Mouse (Mus musculus) hindbrain, embryonic 16.5 days (tissue): ENCODE data around the gene Rxfp4. TPM values are rescaled to one million over a fixed set of nuclear protein-coding genes. Genes with fewer than 3 reads are reported as not detected.

Experiments
- ATAC-seq: fragments of 200-750 bp; cut with Nextera tagmentation; 2 replicates; pipeline ENCODE4 v1.8.0; 2017; ENCODE audit warnings: moderate TSS enrichment, moderate library complexity
- H3K27ac ChIP-seq: fragments of 300-500 bp; sonication (generic); 2 replicates; pipeline ENCODE4 v1.5.1; 2014; ENCODE audit warnings: low read depth, mild to moderate bottlenecking, control low read depth, low read length, moderate library complexity
- H3K27me3 ChIP-seq: fragments of 300-500 bp; sonication (generic); replicated peaks from 2 replicates; pipeline ENCODE4 v1.6.1; 2014; ENCODE audit warnings: low read length; ENCODE audit not compliant: control insufficient read depth, insufficient read depth
- H3K36me3 ChIP-seq: fragments of 300-500 bp; sonication (generic); 2 replicates; pipeline ENCODE4 v1.6.1; 2014; ENCODE audit warnings: mild to moderate bottlenecking, low read length, moderate library complexity, mixed read lengths; ENCODE audit not compliant: control insufficient read depth, insufficient read depth
- H3K4me1 ChIP-seq: fragments of 300-500 bp; sonication (generic); 2 replicates; pipeline ENCODE4 v1.6.1; 2014; ENCODE audit warnings: low read depth, low read length; ENCODE audit not compliant: control insufficient read depth, insufficient read depth
- H3K4me2 ChIP-seq: fragments of 300-500 bp; sonication (generic); 2 replicates; pipeline ENCODE4 v1.6.1; 2014; ENCODE audit warnings: mild to moderate bottlenecking, low read length, control low read depth, moderate library complexity
- H3K4me3 ChIP-seq: fragments of 300-500 bp; sonication (generic); 2 replicates; pipeline ENCODE4 v1.5.1; 2014; ENCODE audit warnings: mild to moderate bottlenecking, low read length, control low read depth, moderate library complexity
- H3K9ac ChIP-seq: fragments of 300-500 bp; sonication (generic); 2 replicates; pipeline ENCODE4 v1.6.1; 2014; ENCODE audit warnings: low read depth, mild to moderate bottlenecking, control low read depth, low read length, moderate library complexity
- H3K9me3 ChIP-seq: fragments of 300-500 bp; sonication (generic); 2 replicates; pipeline ENCODE4 v1.6.1; 2014; ENCODE audit warnings: mild to moderate bottlenecking, low read length, moderate library complexity; ENCODE audit not compliant: control insufficient read depth
- WGBS: fragments of 180-500 bp; shearing (Covaris S2); extraction: QIAGEN DNeasy Blood & Tissue Kit; methylation state at CpG from one replicate; pipeline ENCODE4 v1.1.7; 2014; 5-methylcytosine and 5-hydroxymethylcytosine counted together
- polyA plus RNA-seq: library from polyadenylated mRNA; unstranded; fragments of >200 nt; fragmentation: Nextera tagmentation; extraction: Ambion mirVana; gene quantifications from 2 replicates; pipeline ENCODE4 v1.2.1, GENCODE M21; 2015

The Rxfp4 gene
- polyA plus RNA-seq, 1 experiment from 2014 or later = not detected

GRCm38 (mm10) chr3:88684980-88685941 lies 32.3 kb upstream of the Rxfp4 start, which contains the start of gene Khdc4:
TSS of gene Khdc4 (plus strand) at chr3:88685803.
- Histone ChIP-seq H3K4me1 (peaks cover 21% of the 10 kb centered on the region), H3K4me3 (peak within 1 kb of the TSS; percentile 54), H3K9me3 (no peaks in the 10 kb centered on the region), H3K36me3 (peaks cover 12% of the 10 kb centered on the region), H3K4me2 (peak within 1 kb of the TSS; percentile 89), H3K27me3 (no peaks in the 10 kb centered on the region), H3K9ac (peak within 1 kb of the TSS; percentile 91), H3K27ac (peak within 1 kb of the TSS; percentile 97)
- WGBS = under 1% methylated on average over 47 of the region's 47 CpGs
- ATAC-seq = peak; percentile 99

GRCm38 (mm10) chr3:88684236-88684979 lies 31.5 kb upstream of the Rxfp4 start:
- Histone ChIP-seq H3K27ac (peak overlapping the region; percentile 97), H3K9me3 (no peaks in the 10 kb centered on the region), H3K36me3 (peaks cover 3% of the 10 kb centered on the region; the same call in 1 of the 2 replicates), H3K4me3 (peak overlapping the region; percentile 54), H3K4me1 (peaks cover 21% of the 10 kb centered on the region), H3K9ac (no peak overlapping the region), H3K27me3 (no peaks in the 10 kb centered on the region), H3K4me2 (peak overlapping the region; percentile 72)
- ATAC-seq = no peak
- WGBS = 63% methylated on average over 7 of the region's 8 CpGs

GRCm38 (mm10) chr3:88683814-88684213 lies 30.9 kb upstream of the Rxfp4 start:
- Histone ChIP-seq H3K36me3 (no peaks in the 10 kb centered on the region), H3K4me1 (peaks cover 21% of the 10 kb centered on the region), H3K27me3 (no peaks in the 10 kb centered on the region), H3K9me3 (no peaks in the 10 kb centered on the region), H3K27ac (no peak overlapping the region), H3K9ac (no peak overlapping the region), H3K4me3 (no peak overlapping the region), H3K4me2 (no peak overlapping the region)
- 91% methylated on average over 2 of the region's 2 CpGs for WGBS
- no peak for ATAC-seq

GRCm38 (mm10) chr3:88677399-88677798 lies 24.5 kb upstream of the Rxfp4 start:
- H3K36me3 ChIP-seq = no peaks in the 10 kb centered on the region
- H3K9ac ChIP-seq = peak overlapping the region; percentile 57
- no peaks in the 10 kb centered on the region for H3K9me3 ChIP-seq
- peak; percentile 52; the same call in 1 of the 2 replicates for ATAC-seq
- H3K4me2 ChIP-seq = peak overlapping the region; percentile 78
- H3K27me3 ChIP-seq = no peaks in the 10 kb centered on the region
- peak overlapping the region; percentile 36 for H3K4me3 ChIP-seq
- H3K4me1 ChIP-seq = no peaks in the 10 kb centered on the region; the same call in 1 of the 2 replicates
- 12% methylated on average over 11 of the region's 11 CpGs for WGBS
- H3K27ac ChIP-seq = no peak overlapping the region

- no peaks in the 10 kb centered on the region for H3K27me3 ChIP-seq
- no peaks in the 10 kb centered on the region for H3K9me3 ChIP-seq
- no peaks in the 10 kb centered on the region for H3K4me1 ChIP-seq
- no peak overlapping the region for H3K9ac ChIP-seq
- H3K27ac ChIP-seq = no peak overlapping the region
- WGBS = 86% methylated on average over 4 of the region's 4 CpGs
- H3K4me3 ChIP-seq = no peak overlapping the region
- H3K36me3 ChIP-seq = no peaks in the 10 kb centered on the region
- ATAC-seq = no peak
- no peak overlapping the region for H3K4me2 ChIP-seq
These were observed 11.2 kb upstream of the Rxfp4 start for GRCm38 (mm10) chr3:88664095-88664494.

GRCm38 (mm10) chr3:88659798-88660197 lies 6.9 kb upstream of the Rxfp4 start:
- no peak overlapping the region for H3K27ac ChIP-seq
- H3K9me3 ChIP-seq = no peaks in the 10 kb centered on the region
- no peaks in the 10 kb centered on the region for H3K27me3 ChIP-seq
- no peaks in the 10 kb centered on the region for H3K4me1 ChIP-seq
- no peak overlapping the region for H3K4me2 ChIP-seq
- 59% methylated on average over 6 of the region's 6 CpGs for WGBS
- H3K4me3 ChIP-seq = no peak overlapping the region
- H3K9ac ChIP-seq = no peak overlapping the region
- no peaks in the 10 kb centered on the region for H3K36me3 ChIP-seq
- no peak for ATAC-seq

GRCm38 (mm10) chr3:88658441-88659127 lies 5.6 kb upstream of the Rxfp4 start:
- no peak overlapping the region for H3K27ac ChIP-seq
- H3K27me3 ChIP-seq = no peaks in the 10 kb centered on the region
- ATAC-seq = no peak
- no peaks in the 10 kb centered on the region for H3K9me3 ChIP-seq
- H3K9ac ChIP-seq = no peak overlapping the region
- H3K36me3 ChIP-seq = no peaks in the 10 kb centered on the region
- no peak overlapping the region for H3K4me2 ChIP-seq
- H3K4me3 ChIP-seq = no peak overlapping the region
- H3K4me1 ChIP-seq = no peaks in the 10 kb centered on the region
- 78% methylated on average over 5 of the region's 5 CpGs for WGBS

GRCm38 (mm10) chr3:88655619-88656018 lies 2.7 kb upstream of the Rxfp4 start:
- H3K4me3 ChIP-seq = no peak overlapping the region
- no peaks in the 10 kb centered on the region for H3K4me1 ChIP-seq
- H3K9me3 ChIP-seq = no peaks in the 10 kb centered on the region
- no peaks in the 10 kb centered on the region for H3K36me3 ChIP-seq
- no peak overlapping the region for H3K4me2 ChIP-seq
- no peaks in the 10 kb centered on the region for H3K27me3 ChIP-seq
- no peak overlapping the region for H3K27ac ChIP-seq
- ATAC-seq = no peak
- H3K9ac ChIP-seq = no peak overlapping the region
- WGBS = 82% methylated on average over 8 of the region's 8 CpGs
